7 mouse cellular contexts compared by ENCODE assay signal in the genomic region with DNA sequence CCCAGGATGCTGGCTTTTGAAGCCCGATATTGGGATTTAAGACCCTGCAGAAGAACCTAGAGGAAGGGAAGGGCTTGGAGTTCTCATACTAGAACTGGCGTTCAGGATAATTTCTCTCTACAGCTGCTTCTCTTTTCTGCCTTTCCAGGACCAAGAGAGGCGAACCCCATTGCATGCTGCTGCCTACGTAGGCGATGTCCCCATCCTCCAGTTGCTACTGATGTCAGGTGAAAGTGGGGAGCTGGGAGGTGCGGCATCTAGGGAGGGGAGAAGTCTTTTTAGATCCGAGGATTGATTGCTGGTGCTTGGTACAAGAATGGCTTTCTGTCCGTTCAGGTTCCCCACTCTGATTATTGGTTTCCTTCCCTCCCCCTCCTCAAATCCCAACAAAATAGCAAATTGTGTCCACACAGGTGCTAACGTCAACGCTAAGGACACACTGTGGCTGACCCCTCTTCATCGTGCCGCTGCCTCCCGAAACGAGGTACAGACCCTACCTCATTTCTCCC. TPM values are rescaled to one million over a fixed set of nuclear protein-coding genes. Genes with fewer than 3 reads are reported as not detected.
DNase-seq lines count a peak whose midpoint lies in the region; ATAC-seq and TF ChIP-seq lines count a peak whose summit lies in the region.

No protein-coding gene starts in this region.

- DNase-seq in lung, postnatal 0 days (ENCODE audit: low spot score) = no peak
- DNase-seq in lung, postnatal 14 days = no peak
- DNase-seq in adrenal gland, adult 8-10 months = no peak
- no peak for DNase-seq in urinary bladder, adult 18-20 months (ENCODE audit: low spot score in 2 of 2)

- no peaks in the 10 kb centered on the region for H3K27me3 ChIP-seq in lung, postnatal 0 days (replicated peaks; ENCODE audit: insufficient read depth, low read length)
- H3K27me3 ChIP-seq in forebrain, embryonic 12.5 days = no peaks in the 10 kb centered on the region
- H3K27me3 ChIP-seq in limb, embryonic 12.5 days = no peaks in the 10 kb centered on the region
- H3K27me3 ChIP-seq in stomach, embryonic 14.5 days (ENCODE audit: control insufficient read depth, insufficient read depth, low read length) = no peaks in the 10 kb centered on the region

- H3K27ac ChIP-seq in lung, postnatal 0 days (ENCODE audit: low read length) = 0 out of 2 replicates have a peak overlapping the region, but pooled peaks have one; percentile 81
- H3K27ac ChIP-seq in forebrain, embryonic 12.5 days = peak overlapping the region; percentile 94
- H3K27ac ChIP-seq in limb, embryonic 12.5 days = peak overlapping the region; percentile 97
- peak overlapping the region; percentile 96 for H3K27ac ChIP-seq in stomach, embryonic 14.5 days (ENCODE audit: low read length)

- no peak for TF ChIP-seq CTCF in lung, postnatal 0 days (IDR thresholded peaks at IDR 0.05)

- ATAC-seq in lung, postnatal 0 days = no peak
- ATAC-seq in forebrain, embryonic 12.5 days (ENCODE audit: low FRiP score) = no peak
- no peak for ATAC-seq in limb, embryonic 12.5 days (ENCODE audit: insufficient number of reproducible peaks, insufficient read depth, low FRiP score, low TSS enrichment, low read depth)
- ATAC-seq in stomach, embryonic 14.5 days (ENCODE audit: insufficient number of reproducible peaks, insufficient read depth, low FRiP score, low read depth) = no peak

- H3K4me2 ChIP-seq in lung, postnatal 0 days (replicated peaks; ENCODE audit: low read depth, low read length) = peak overlapping the region; percentile 81
- peak overlapping the region; percentile 61 for H3K4me2 ChIP-seq in forebrain, embryonic 12.5 days
- peak overlapping the region; percentile 77 for H3K4me2 ChIP-seq in limb, embryonic 12.5 days
- H3K4me2 ChIP-seq in stomach, embryonic 14.5 days (replicated peaks; ENCODE audit: low read depth, low read length) = peak overlapping the region; percentile 69

- TF ChIP-seq EP300 in lung, postnatal 0 days (IDR thresholded peaks at IDR 0.05) = no peak

- peak overlapping the region; percentile 90 for H3K4me3 ChIP-seq in lung, postnatal 0 days (ENCODE audit: low read depth, low read length)
- peak overlapping the region; percentile 100 for H3K4me3 ChIP-seq in forebrain, embryonic 12.5 days (replicated peaks)
- peak overlapping the region; percentile 100 for H3K4me3 ChIP-seq in limb, embryonic 12.5 days (replicated peaks)
- peak overlapping the region; percentile 100 for H3K4me3 ChIP-seq in stomach, embryonic 14.5 days (ENCODE audit: low read depth, low read length)

- no peaks in the 10 kb centered on the region for H3K9me3 ChIP-seq in lung, postnatal 0 days (ENCODE audit: low read length)
- no peaks in the 10 kb centered on the region for H3K9me3 ChIP-seq in forebrain, embryonic 12.5 days
- H3K9me3 ChIP-seq in limb, embryonic 12.5 days = no peaks in the 10 kb centered on the region
- no peaks in the 10 kb centered on the region for H3K9me3 ChIP-seq in stomach, embryonic 14.5 days (ENCODE audit: control insufficient read depth, low read depth, low read length)

- H3K9ac ChIP-seq in lung, postnatal 0 days (replicated peaks; ENCODE audit: low read depth) = peak overlapping the region; percentile 94
- H3K9ac ChIP-seq in forebrain, embryonic 12.5 days = peak overlapping the region; percentile 99
- H3K9ac ChIP-seq in limb, embryonic 12.5 days (replicated peaks) = peak overlapping the region; percentile 99
- H3K9ac ChIP-seq in stomach, embryonic 14.5 days (replicated peaks; ENCODE audit: low read depth, low read length) = peak overlapping the region; percentile 97

- H3K36me3 ChIP-seq in lung, postnatal 0 days (ENCODE audit: insufficient read depth, low read length) = peaks cover 24% of the 10 kb centered on the region; the same call in 1 of the 2 replicates
- peaks cover 46% of the 10 kb centered on the region for H3K36me3 ChIP-seq in forebrain, embryonic 12.5 days (replicated peaks)
- H3K36me3 ChIP-seq in limb, embryonic 12.5 days = peaks cover 50% of the 10 kb centered on the region
- H3K36me3 ChIP-seq in stomach, embryonic 14.5 days (ENCODE audit: control insufficient read depth, insufficient read depth, low read length) = peaks cover 40% of the 10 kb centered on the region

- H3K4me1 ChIP-seq in lung, postnatal 0 days (ENCODE audit: insufficient read depth, low read depth, low read length) = peaks cover 5% of the 10 kb centered on the region; the same call in 1 of the 2 replicates
- peaks cover 26% of the 10 kb centered on the region for H3K4me1 ChIP-seq in forebrain, embryonic 12.5 days
- peaks cover 25% of the 10 kb centered on the region for H3K4me1 ChIP-seq in limb, embryonic 12.5 days (replicated peaks)
- H3K4me1 ChIP-seq in stomach, embryonic 14.5 days (ENCODE audit: control insufficient read depth, insufficient read depth, low read length) = peaks cover 20% of the 10 kb centered on the region

- 54% methylated on average over 14 of the region's 14 CpGs for WGBS in lung, postnatal 0 days
- 56% methylated on average over 14 of the region's 14 CpGs for WGBS in forebrain, embryonic 12.5 days
- WGBS in limb, embryonic 12.5 days = 58% methylated on average over 14 of the region's 14 CpGs
- WGBS in stomach, embryonic 14.5 days = 47% methylated on average over 14 of the region's 14 CpGs

RNA-seq across cellular contexts. Expression of gene Ankrd52, which starts 1.1 kb away (rescaled TPM):
- polyA plus RNA-seq in lung, postnatal 0 days (2015; fragmentation: Nextera tagmentation; extraction: Ambion mirVana) = 4.2 and 4.9 TPM in 2 replicates
- polyA plus RNA-seq in forebrain, embryonic 12.5 days (2016; fragmentation: Nextera tagmentation; extraction: Ambion mirVana) = 11.3 and 13.9 TPM in 2 replicates
- polyA plus RNA-seq in limb, embryonic 12.5 days (2016; fragmentation: Nextera tagmentation; extraction: Ambion mirVana) = 13.5 and 14.8 TPM in 2 replicates
- 16.7 and 17.8 TPM in 2 replicates for polyA plus RNA-seq in stomach, embryonic 14.5 days (2014; fragmentation: Nextera tagmentation; extraction: Ambion mirVana)
- 10 to 100 TPM; 53.7 to 90.5 (median 68.1) TPM for total RNA-seq in adrenal gland, adult 8-10 months (2022)

RNA-seq across cellular contexts. Expression of gene Coq10a, which starts 9.2 kb away (rescaled TPM):
- polyA plus RNA-seq in lung, postnatal 0 days (2015; fragmentation: Nextera tagmentation; extraction: Ambion mirVana) = 16.4 and 19.9 TPM in 2 replicates
- polyA plus RNA-seq in forebrain, embryonic 12.5 days (2016; fragmentation: Nextera tagmentation; extraction: Ambion mirVana) = 24.2 and 25.5 TPM in 2 replicates
- polyA plus RNA-seq in limb, embryonic 12.5 days (2016; fragmentation: Nextera tagmentation; extraction: Ambion mirVana) = 15.5 and 15.8 TPM in 2 replicates
- polyA plus RNA-seq in stomach, embryonic 14.5 days (2014; fragmentation: Nextera tagmentation; extraction: Ambion mirVana) = 12.9 and 13.0 TPM in 2 replicates
- 100 to 1,000 TPM in 2 of 4 experiments, 10 to 100 TPM in 2; 72.2 to 114 (median 86.6) TPM for total RNA-seq in adrenal gland, adult 8-10 months (2022)

RNA-seq across cellular contexts. Expression of gene Slc39a5, which starts 23.0 kb away (rescaled TPM):
- 0.15 TPM in 1 of 2 replicates, not detected in the other for polyA plus RNA-seq in lung, postnatal 0 days (2015; fragmentation: Nextera tagmentation; extraction: Ambion mirVana)
- polyA plus RNA-seq in forebrain, embryonic 12.5 days (2016; fragmentation: Nextera tagmentation; extraction: Ambion mirVana) = not detected in 2 replicates
- polyA plus RNA-seq in limb, embryonic 12.5 days (2016; fragmentation: Nextera tagmentation; extraction: Ambion mirVana) = not detected in 2 replicates
- 3.4 and 3.7 TPM in 2 replicates for polyA plus RNA-seq in stomach, embryonic 14.5 days (2014; fragmentation: Nextera tagmentation; extraction: Ambion mirVana)
- under 1 TPM in 2 of 4 experiments, not detected in 2; 0.24 to 0.40 TPM for total RNA-seq in adrenal gland, adult 8-10 months (2022)

RNA-seq across cellular contexts. Expression of gene Nabp2, which starts 33.3 kb away (rescaled TPM):
- polyA plus RNA-seq in lung, postnatal 0 days (2015; fragmentation: Nextera tagmentation; extraction: Ambion mirVana) = 48.6 and 54.7 TPM in 2 replicates
- 141 and 155 TPM in 2 replicates for polyA plus RNA-seq in forebrain, embryonic 12.5 days (2016; fragmentation: Nextera tagmentation; extraction: Ambion mirVana)
- polyA plus RNA-seq in limb, embryonic 12.5 days (2016; fragmentation: Nextera tagmentation; extraction: Ambion mirVana) = 65.1 and 65.2 TPM in 2 replicates
- polyA plus RNA-seq in stomach, embryonic 14.5 days (2014; fragmentation: Nextera tagmentation; extraction: Ambion mirVana) = 76.6 and 86.7 TPM in 2 replicates
- total RNA-seq in adrenal gland, adult 8-10 months (2022) = 10 to 100 TPM; 76.6 to 93.8 (median 86.8) TPM

RNA-seq across cellular contexts. Expression of gene Rnf41, which starts 33.5 kb away (rescaled TPM):
- 31.3 and 32.2 TPM in 2 replicates for polyA plus RNA-seq in lung, postnatal 0 days (2015; fragmentation: Nextera tagmentation; extraction: Ambion mirVana)
- 61.9 and 62.0 TPM in 2 replicates for polyA plus RNA-seq in forebrain, embryonic 12.5 days (2016; fragmentation: Nextera tagmentation; extraction: Ambion mirVana)
- polyA plus RNA-seq in limb, embryonic 12.5 days (2016; fragmentation: Nextera tagmentation; extraction: Ambion mirVana) = 42.5 TPM in 2 replicates
- 31.9 and 34.6 TPM in 2 replicates for polyA plus RNA-seq in stomach, embryonic 14.5 days (2014; fragmentation: Nextera tagmentation; extraction: Ambion mirVana)
- total RNA-seq in adrenal gland, adult 8-10 months (2022) = 10 to 100 TPM; 39.1 to 55.4 (median 50.8) TPM
